Comparison of ENCODE assay signal across 8 mouse cellular contexts in the genomic region with DNA sequence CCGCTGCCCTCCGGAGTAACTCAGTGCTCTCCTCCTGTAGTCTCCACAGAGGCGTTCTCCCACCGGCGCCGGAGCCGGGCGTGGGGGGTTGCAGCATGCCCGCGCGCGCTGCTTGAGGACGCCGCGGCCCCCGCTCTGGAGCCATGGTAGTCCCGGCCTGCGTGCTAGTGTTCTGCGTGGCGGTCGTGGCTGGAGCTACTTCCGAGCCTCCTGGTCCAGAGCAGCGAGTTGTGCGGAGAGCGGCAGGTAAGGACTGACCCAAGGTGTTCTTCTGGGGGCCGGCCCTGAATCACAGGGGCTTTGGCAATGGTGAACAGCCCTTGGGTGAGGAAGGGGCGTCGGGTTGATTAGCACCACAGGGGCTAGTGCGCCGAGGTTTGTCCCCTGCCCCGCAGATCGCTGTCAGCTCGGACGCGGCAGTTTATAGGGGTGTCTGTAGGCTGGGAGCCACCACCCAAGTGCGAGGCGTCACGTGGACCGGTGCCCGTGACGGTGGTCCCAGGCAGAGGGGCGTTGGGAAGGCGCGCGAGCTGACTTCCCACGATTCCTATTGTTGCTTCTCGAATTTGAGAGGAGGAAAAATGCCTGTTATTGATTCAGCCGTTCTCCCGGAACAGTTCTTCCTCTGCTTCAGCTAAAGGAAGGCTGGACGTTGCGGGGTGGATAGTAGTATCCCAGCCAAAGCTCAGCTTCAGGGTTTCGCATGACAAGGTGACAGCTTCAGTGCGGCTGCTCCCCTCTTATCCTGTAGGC. TPM values are rescaled to one million over a fixed set of nuclear protein-coding genes. Genes with fewer than 3 reads are reported as not detected.
A peak's percentile ranks its signal among the peaks of the same experiment; 100 is the strongest.
DNase-seq lines count a peak whose midpoint lies in the region; ATAC-seq and TF ChIP-seq lines count a peak whose summit lies in the region.

No protein-coding gene starts in this region.

- no peak for DNase-seq in layer of hippocampus, adult 2 months (ENCODE audit: low spot score in 2 of 2)
- DNase-seq in layer of hippocampus, postnatal 10 days (ENCODE audit: low spot score in 2 of 2), result no peak
- DNase-seq in embryonic facial prominence, embryonic 11.5 days (ENCODE audit: low spot score), result peak; percentile 17
- peak; percentile 78 for DNase-seq in intestine, embryonic 14.5 days (ENCODE audit: low spot score)
- peak; percentile 49 for DNase-seq in neural tube, embryonic 10.5 days (ENCODE audit: extremely low spot score, low spot score)
- no peak for DNase-seq in urinary bladder, adult 2 months (ENCODE audit: low spot score)
- DNase-seq in urinary bladder, postnatal 14 days (ENCODE audit: low spot score), result no peak
- no peak for DNase-seq in spleen, adult 12 weeks (ENCODE audit: low spot score)

- no peaks in the 10 kb centered on the region for H3K36me3 ChIP-seq in embryonic facial prominence, embryonic 11.5 days (replicated peaks; ENCODE audit: control insufficient read depth, insufficient read depth, low read depth, low read length)
- no peaks in the 10 kb centered on the region for H3K36me3 ChIP-seq in intestine, embryonic 14.5 days (ENCODE audit: control insufficient read depth, insufficient read depth, low read length)

- under 1% methylated on average over 53 of the region's 53 CpGs for WGBS in embryonic facial prominence, embryonic 11.5 days
- WGBS in intestine, embryonic 14.5 days, result under 1% methylated on average over 53 of the region's 53 CpGs

- peak overlapping the region; percentile 93 for H3K4me2 ChIP-seq in embryonic facial prominence, embryonic 11.5 days (ENCODE audit: low read depth, low read length)
- peak overlapping the region; percentile 99 for H3K4me2 ChIP-seq in intestine, embryonic 14.5 days (ENCODE audit: low read length)

- H3K9me3 ChIP-seq in embryonic facial prominence, embryonic 11.5 days (replicated peaks; ENCODE audit: control insufficient read depth, low read length), result no peaks in the 10 kb centered on the region
- H3K9me3 ChIP-seq in intestine, embryonic 14.5 days (ENCODE audit: control insufficient read depth, low read length), result no peaks in the 10 kb centered on the region

- peaks cover 14% of the 10 kb centered on the region for H3K4me1 ChIP-seq in embryonic facial prominence, embryonic 11.5 days (ENCODE audit: control insufficient read depth, insufficient read depth, low read length)
- H3K4me1 ChIP-seq in intestine, embryonic 14.5 days (replicated peaks; ENCODE audit: control insufficient read depth, insufficient read depth, low read length), result peaks cover 11% of the 10 kb centered on the region

- no peak for TF ChIP-seq CTCF in layer of hippocampus, adult 2 months (conservative IDR thresholded peaks at IDR 0.05)

- peak overlapping the region; percentile 89 for H3K27ac ChIP-seq in layer of hippocampus, adult 2 months
- no peak overlapping the region for H3K27ac ChIP-seq in embryonic facial prominence, embryonic 11.5 days (replicated peaks; ENCODE audit: low read depth, low read length)
- peak overlapping the region; percentile 19; the same call in 1 of the 2 replicates for H3K27ac ChIP-seq in intestine, embryonic 14.5 days (ENCODE audit: low read depth)

- peaks cover 32% of the 10 kb centered on the region for H3K27me3 ChIP-seq in embryonic facial prominence, embryonic 11.5 days (ENCODE audit: control insufficient read depth, insufficient read depth, low read length)
- peaks cover 18% of the 10 kb centered on the region for H3K27me3 ChIP-seq in intestine, embryonic 14.5 days (replicated peaks; ENCODE audit: control insufficient read depth, insufficient read depth, low read length)

- peak overlapping the region; percentile 66 for H3K9ac ChIP-seq in embryonic facial prominence, embryonic 11.5 days (replicated peaks; ENCODE audit: low read length)
- peak overlapping the region; percentile 59 for H3K9ac ChIP-seq in intestine, embryonic 14.5 days (ENCODE audit: low read length)

- peak overlapping the region; percentile 61 for H3K4me3 ChIP-seq in layer of hippocampus, adult 2 months
- peak overlapping the region; percentile 52 for H3K4me3 ChIP-seq in embryonic facial prominence, embryonic 11.5 days (ENCODE audit: low read depth, low read length)
- peak overlapping the region; percentile 74 for H3K4me3 ChIP-seq in intestine, embryonic 14.5 days (ENCODE audit: low read depth, low read length)

- ATAC-seq in embryonic facial prominence, embryonic 11.5 days (replicated peaks; ENCODE audit: insufficient number of reproducible peaks, low FRiP score, low TSS enrichment, low read depth), result 0 out of 2 replicates have a peak, but pooled peaks have one; percentile 1
- no peak for ATAC-seq in intestine, embryonic 14.5 days (replicated peaks; ENCODE audit: low FRiP score, low TSS enrichment, low read depth)

RNA-seq across cellular contexts. Expression of gene Fgfr3, which starts 1.0 kb away (rescaled TPM):
- total RNA-seq in layer of hippocampus, adult 2 months (2021), result 100 to 1,000 TPM; 137 to 139 TPM
- 100 to 1,000 TPM; 123 to 134 TPM for total RNA-seq in layer of hippocampus, postnatal 10 days (2021)
- polyA plus RNA-seq in embryonic facial prominence, embryonic 11.5 days (2014; fragmentation: Nextera tagmentation; extraction: Ambion mirVana), result 7.6 and 9.5 TPM in 2 replicates
- polyA plus RNA-seq in intestine, embryonic 14.5 days (2014; fragmentation: Nextera tagmentation; extraction: Ambion mirVana), result 11.1 and 13.7 TPM in 2 replicates
- polyA plus RNA-seq in urinary bladder, adult 2 months (2012; rRNA removed), result 62.9 and 69.6 TPM in 2 replicates

Comparison
In these comparisons a context has a peak if more than half of its experiments do, and no peak if none do; other contexts are left out.
1. DNase-seq: peak in embryonic facial prominence, embryonic 11.5 days (single experiment), intestine, embryonic 14.5 days (single experiment) and neural tube, embryonic 10.5 days (single experiment); none in layer of hippocampus, adult 2 months (0 of 2), layer of hippocampus, postnatal 10 days (0 of 2), urinary bladder, adult 2 months (single experiment), urinary bladder, postnatal 14 days (single experiment) and spleen, adult 12 weeks (single experiment).
2. Peak in every context shown above with its lines, with median percentiles within 50 percentile points of each other: H3K4me3 ChIP-seq.